Mouse (Mus musculus) left cerebral cortex, postnatal 4 days (tissue): Measurements from ENCODE around the gene Fh1. TPM values are rescaled to one million over a fixed set of nuclear protein-coding genes. Genes with fewer than 3 reads are reported as not detected.
A peak's percentile ranks its signal among the peaks of the same experiment; 100 is the strongest.

Experiments
- DNase-seq: peaks from one replicate; pipeline ENCODE4 v3.0.0-alpha.2; 2022
- intact Hi-C: fragments of 180-260 bp; cut with DNase I; formaldehyde crosslinking; loops from one replicate; pipeline ENCODE4 v1.15.1; 2025
- total RNA-seq, 2 experiments: library from RNA; stranded (reverse); gene quantifications; 2 replicates each; pipeline ENCODE4 v1.2.3; 2021

Gene Fh1
- total RNA-seq, 2 experiments from 2014 or later: 66.2 to 73.0 TPM

- DNase-seq: no peak
- intact Hi-C loops: loop anchor here (5.0 kb wide), 1 partner anchor 296 kb away; the partner anchor contains the start of gene Gm38100
These were observed 706 bp upstream of the Fh1 start for GRCm38 (mm10) chr1:175625990-175626692.

- DNase-seq: no peak
- intact Hi-C loops: no loop called here
These were observed 1.8 kb downstream of the Fh1 start for GRCm38 (mm10) chr1:175623656-175624055.

- no peak for DNase-seq
- intact Hi-C loops: no loop called here
These were observed 5.5 kb downstream of the Fh1 start, which contains the start of gene Kmo for GRCm38 (mm10) chr1:175619814-175620431. Kmo (plus strand) TSS chr1:175620381.

- intact Hi-C loops: no loop called here
- DNase-seq: no peak
These were observed 10.4 kb downstream of the Fh1 start for GRCm38 (mm10) chr1:175614992-175615391.

- no peak for DNase-seq
- intact Hi-C loops: loop anchor here (10.0 kb wide), 1 partner anchor 114 kb away; the partner anchor contains the start of gene Rgs7
These were observed 16.7 kb downstream of the Fh1 start for GRCm38 (mm10) chr1:175608708-175609107.

GRCm38 (mm10) chr1:175607838-175608585, 17.4 kb downstream of the Fh1 start:
- intact Hi-C loops: loop anchor here (10.0 kb wide), 1 partner anchor 113 kb away; the partner anchor contains the start of gene Rgs7
- no peak for DNase-seq

GRCm38 (mm10) chr1:175607308-175607707, 18.1 kb downstream of the Fh1 start:
- DNase-seq: no peak
- intact Hi-C loops: loop anchor here (10.0 kb wide), 1 partner anchor 113 kb away; the partner anchor contains the start of gene Rgs7

- intact Hi-C loops: loop anchor here (5.0 to 10.0 kb wide), 2 partner anchors 109 to 561 kb away; partner anchors contain the start of gene Rgs7
These were observed 22.0 kb downstream of the Fh1 start for GRCm38 (mm10) chr1:175603390-175603789.

GRCm38 (mm10) chr1:175602231-175602630, 23.2 kb downstream of the Fh1 start:
- no peak for DNase-seq
- intact Hi-C loops: loop anchor here (5.0 to 10.0 kb wide), 2 partner anchors 107 to 560 kb away; partner anchors contain the start of gene Rgs7

More at GRCm38 (mm10) chr1:175603390-175603789, 22.0 kb downstream of the Fh1 start:
- DNase-seq: peak; percentile 16

- intact Hi-C loops: no loop called here
- DNase-seq: no peak
These were observed 32.6 kb downstream of the Fh1 start for GRCm38 (mm10) chr1:175592832-175593231.

GRCm38 (mm10) chr1:175586656-175587055, 38.8 kb downstream of the Fh1 start:
- no peak for DNase-seq
- intact Hi-C loops: no loop called here

- intact Hi-C loops: no loop called here
These were observed 40.2 kb downstream of the Fh1 start for GRCm38 (mm10) chr1:175585267-175585666.

GRCm38 (mm10) chr1:175582799-175583198, 42.6 kb downstream of the Fh1 start:
- intact Hi-C loops: no loop called here
- no peak for DNase-seq

More at GRCm38 (mm10) chr1:175585267-175585666, 40.2 kb downstream of the Fh1 start:
- no peak for DNase-seq

GRCm38 (mm10) chr1:175580346-175580745, 45.1 kb downstream of the Fh1 start:
- intact Hi-C loops: no loop called here
- no peak for DNase-seq

GRCm38 (mm10) chr1:175579598-175580235, 45.7 kb downstream of the Fh1 start:
- DNase-seq: no peak
- intact Hi-C loops: no loop called here

GRCm38 (mm10) chr1:175578425-175579096, 46.9 kb downstream of the Fh1 start:
- DNase-seq: no peak
- intact Hi-C loops: no loop called here

- intact Hi-C loops: no loop called here
- DNase-seq: no peak
These were observed 51.3 kb downstream of the Fh1 start for GRCm38 (mm10) chr1:175574129-175574528.

GRCm38 (mm10) chr1:175565579-175566103, 59.8 kb downstream of the Fh1 start:
- intact Hi-C loops: no loop called here
- no peak for DNase-seq

GRCm38 (mm10) chr1:175564321-175564720, 61.1 kb downstream of the Fh1 start:
- no peak for DNase-seq
- intact Hi-C loops: no loop called here

GRCm38 (mm10) chr1:175562379-175562778, 63.1 kb downstream of the Fh1 start:
- intact Hi-C loops: no loop called here
- no peak for DNase-seq
